Mouse (Mus musculus) gastrocnemius, adult 8-10 months (tissue): ENCODE data around the gene Ptprm. TPM values are rescaled to one million over a fixed set of nuclear protein-coding genes. Genes with fewer than 3 reads are reported as not detected.

Experiments used
- DNase-seq, 2 experiments: peaks; one replicate each; pipeline ENCODE4 v3.0.0; 2022; ENCODE audit warnings: low spot score in 2 of 2
- total RNA-seq, 4 experiments: library from RNA; stranded (reverse); gene quantifications; 2 replicates each; pipeline ENCODE4 v1.2.4; 2022

Ptprm gene
- total RNA-seq, 4 experiments from 2014 or later, result 20.1 to 26.0 (median 22.7) TPM

DNA sequence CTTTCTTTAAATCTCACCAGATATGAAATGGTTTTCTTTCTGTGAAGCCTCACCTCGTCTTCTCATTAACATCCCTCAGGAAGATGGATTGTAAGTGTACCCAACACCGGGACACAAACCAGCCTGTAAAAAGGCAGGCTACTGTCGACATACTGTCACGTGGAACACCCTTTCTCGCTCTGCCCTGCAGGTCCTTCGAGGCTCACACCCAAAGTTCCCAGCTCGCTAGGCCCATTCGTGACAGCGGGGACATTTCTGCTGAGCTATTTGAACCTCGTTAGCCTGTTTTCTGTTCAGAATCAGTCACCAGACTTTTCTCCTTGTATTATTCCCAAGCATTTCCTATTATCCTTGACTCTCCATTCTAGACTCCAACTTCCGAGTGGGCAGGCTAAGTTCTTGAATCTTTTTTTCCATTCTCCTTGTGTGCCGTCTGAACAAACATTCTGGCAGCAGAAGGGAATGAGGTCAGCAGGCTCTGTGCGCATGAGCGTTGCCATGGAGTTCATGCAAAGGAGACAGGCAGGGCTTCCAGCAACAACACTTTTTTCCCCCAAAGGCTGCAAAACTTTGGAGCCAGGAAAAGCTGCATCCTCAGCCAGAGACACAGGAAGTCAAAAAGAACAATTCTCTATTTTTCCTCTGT is 347.4 kb downstream of the Ptprm start:
- DNase-seq, result peak; percentile 81 to 83

- no peak for DNase-seq
Observed at GRCm38 (mm10) chr17:66996882-66997281, 357.4 kb downstream of the Ptprm start.

GRCm38 (mm10) chr17:66996016-66996415 is 358.2 kb downstream of the Ptprm start:
- no peak for DNase-seq

DNA sequence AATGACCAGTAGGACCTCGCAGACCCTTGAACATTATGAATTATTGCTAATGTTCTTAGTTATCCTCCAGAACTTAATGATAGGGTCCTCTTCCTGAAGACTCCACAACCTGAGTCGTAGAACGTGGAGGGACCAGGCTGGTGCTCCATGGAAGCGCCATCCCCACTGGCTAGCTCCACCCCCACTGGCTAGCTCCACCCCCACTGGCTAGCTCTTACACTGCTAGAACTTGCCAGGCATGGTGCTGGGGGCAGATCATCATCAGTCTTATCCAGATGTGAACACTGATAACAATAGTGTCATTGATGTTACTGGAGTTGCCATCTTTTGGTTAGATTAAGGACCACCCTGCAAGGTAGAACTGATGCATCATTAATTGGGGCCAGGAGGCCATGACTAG is 362.4 kb downstream of the Ptprm start:
- DNase-seq, result no peak

DNA sequence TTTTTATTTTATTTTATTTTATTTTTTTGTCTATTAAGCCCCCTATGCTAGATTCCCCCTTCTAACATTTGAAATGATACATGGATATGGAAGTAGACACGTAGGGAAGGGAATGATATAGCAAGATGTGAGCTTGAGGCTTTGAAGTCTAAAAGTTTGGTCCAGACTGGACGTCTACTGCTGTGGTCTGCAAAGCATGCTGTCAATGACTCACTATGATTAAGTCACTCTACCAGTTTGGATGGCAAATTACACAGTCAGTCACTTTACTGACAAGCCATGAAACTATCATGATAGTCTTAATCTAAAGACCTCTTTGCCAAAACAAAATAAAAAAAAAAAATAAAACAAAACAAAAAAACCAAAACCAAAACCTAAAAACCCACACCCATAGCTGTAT is 363.5 kb downstream of the Ptprm start:
- DNase-seq, result no peak

GRCm38 (mm10) chr17:66988014-66988413 is 366.2 kb downstream of the Ptprm start:
- no peak for DNase-seq

DNA sequence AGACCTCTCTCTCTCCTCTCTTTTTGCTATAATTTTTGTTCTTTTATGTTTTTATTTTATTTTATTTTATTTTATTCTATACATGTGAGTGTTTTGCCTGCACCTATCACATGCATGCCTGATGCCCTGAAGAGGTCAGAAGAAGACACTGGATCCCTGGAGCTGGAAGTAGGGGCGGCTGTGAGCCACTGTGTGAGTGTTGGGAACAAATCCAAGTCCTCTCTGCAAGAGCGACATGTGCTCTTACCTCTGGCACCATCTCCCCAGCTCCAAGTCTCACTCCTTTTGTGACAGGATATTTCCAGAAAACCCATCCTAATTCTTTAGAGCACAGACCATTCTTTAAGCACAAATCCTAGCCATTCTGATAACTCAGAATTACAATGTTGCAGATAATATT is 372.6 kb downstream of the Ptprm start:
- no peak for DNase-seq

DNA sequence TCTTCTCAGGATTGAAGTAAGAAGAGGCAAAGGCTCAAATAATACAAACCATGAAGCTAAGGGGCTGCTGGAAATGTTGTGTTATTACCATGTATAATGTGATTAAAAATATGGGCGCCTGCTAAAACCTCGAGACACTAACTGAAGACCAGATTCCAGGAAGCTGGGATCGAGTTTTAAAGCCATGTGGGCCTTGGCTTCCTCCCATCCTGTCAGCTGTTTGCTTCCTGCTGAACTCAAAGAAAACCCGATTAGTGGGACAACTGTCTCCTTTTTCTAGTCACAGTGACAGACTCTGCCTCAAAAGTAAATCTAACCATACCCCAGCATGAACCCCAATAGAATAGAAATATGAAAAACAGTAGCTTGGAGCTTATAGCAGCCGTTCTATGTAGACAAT is 374.3 kb downstream of the Ptprm start:
- no peak for DNase-seq

DNA sequence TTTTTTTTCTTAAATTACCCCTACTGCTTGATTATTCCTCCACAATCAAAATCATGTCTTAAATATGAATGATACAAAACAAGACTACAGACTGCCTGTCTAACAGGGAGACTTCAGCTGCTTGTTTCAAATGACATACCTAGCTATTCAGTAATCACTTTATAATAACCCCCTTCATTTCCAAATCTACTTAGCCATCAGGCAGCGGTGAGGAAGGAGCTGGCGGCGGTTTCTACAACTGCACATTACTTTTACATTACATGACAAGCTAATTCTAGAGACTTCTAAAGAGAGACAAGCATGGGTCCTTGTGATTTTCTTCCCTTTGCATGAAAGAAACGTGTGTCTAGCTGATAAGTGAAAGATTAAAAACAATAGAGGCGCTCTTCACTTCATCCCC is 377.8 kb downstream of the Ptprm start:
- DNase-seq, result no peak

GRCm38 (mm10) chr17:66972976-66973375 is 381.3 kb downstream of the Ptprm start:
- DNase-seq, result no peak

DNA sequence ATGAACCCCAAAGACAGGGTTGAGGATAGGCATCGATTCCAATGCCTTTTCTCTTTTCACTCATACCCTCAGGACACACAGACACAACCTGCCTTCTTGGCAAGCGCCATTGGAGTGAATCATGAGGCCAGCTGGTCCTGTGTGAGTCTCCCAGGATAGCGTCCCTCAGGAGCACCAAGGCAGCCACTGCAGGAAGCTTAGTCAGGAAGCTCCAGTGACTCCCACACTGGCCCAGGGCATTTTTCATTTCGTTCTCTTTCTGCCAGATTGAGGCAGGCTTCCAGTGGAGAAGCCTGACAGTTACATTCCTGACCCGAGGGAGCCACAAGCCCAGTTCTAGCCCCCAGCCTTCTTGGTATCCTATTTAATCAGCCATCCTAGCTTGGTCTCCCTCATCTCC is 393.3 kb downstream of the Ptprm start:
- no peak for DNase-seq

DNA sequence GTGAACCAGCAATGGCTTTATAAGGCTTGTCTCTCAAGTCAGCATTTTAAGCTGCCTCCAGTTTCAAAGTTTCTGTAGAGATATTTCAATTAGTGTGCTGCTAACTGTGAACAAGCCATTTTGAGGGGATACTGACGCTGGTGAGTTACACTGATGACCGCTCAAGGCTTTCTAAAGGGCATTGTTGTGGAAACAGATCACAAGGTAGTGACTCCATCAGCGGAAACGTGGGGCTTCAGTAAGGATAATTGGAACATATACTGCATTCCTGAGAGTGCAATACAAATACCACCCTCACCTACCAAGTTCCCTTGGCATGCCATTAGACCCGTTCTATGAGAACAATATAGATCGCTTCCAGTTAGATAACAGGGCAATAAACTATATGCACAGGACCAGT is 393.7 kb downstream of the Ptprm start:
- no peak for DNase-seq

- no peak for DNase-seq
Observed at GRCm38 (mm10) chr17:66959815-66960214, 394.4 kb downstream of the Ptprm start.

GRCm38 (mm10) chr17:66958766-66959165 is 395.5 kb downstream of the Ptprm start:
- DNase-seq, result no peak

GRCm38 (mm10) chr17:66944498-66944897 is 409.8 kb downstream of the Ptprm start:
- no peak for DNase-seq

DNA sequence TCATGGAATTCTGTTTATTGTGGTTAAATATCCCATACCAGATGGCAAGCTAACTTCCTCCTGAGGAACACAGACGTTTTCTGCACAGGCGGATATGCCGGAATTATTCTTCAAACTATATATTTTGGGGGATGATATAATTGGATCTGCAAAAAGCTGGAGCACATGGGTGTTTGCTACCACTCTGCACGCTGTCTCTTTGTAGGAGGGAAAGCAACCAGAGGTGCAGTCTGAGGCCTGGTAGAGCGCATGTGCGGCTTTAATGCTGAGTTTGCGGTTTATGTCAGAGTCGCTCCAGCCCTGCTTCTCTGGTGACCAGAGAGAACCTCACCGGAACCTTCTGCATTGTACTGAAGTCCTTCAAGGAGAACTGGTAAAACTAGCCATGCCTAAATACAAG is 410.7 kb downstream of the Ptprm start:
- no peak for DNase-seq

DNA sequence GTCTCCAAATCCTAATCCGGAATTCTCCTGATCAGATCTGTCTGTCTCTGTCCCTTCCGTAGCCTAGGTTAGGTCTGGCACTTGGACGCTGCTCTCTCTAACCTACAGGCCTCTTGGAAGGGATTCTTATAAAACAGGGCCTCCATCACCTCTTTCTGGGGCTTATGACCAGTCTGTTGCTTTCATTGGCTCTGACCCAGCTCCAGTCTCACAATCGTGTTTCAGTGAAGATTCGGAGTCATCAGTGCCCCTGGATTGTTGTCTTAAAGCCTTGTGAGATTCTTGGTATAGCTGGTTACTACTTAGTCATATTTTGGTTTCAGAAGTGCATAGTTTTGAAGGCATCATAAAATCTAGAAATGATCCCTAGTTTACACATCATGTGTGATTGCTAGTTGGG is 428.6 kb downstream of the Ptprm start:
- DNase-seq, result no peak

DNA sequence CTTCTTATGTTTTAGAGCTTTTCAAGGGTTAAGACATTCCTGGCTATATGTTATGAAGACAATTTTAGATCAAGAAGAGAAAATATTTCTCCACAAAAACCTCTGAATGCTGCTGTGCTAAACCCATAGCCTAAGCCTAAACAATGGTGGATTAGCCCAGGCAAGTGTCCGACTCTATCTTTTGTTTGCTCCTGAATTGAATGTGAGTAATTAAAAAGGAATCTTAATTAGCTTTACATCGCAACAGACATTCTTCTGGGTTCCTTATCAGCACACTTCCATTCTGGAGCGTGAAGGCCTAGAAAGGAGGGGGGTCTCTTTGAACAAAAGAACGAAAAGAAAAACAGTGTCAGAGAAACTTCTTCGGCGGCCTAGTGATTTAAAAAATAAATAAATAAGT is 439.6 kb downstream of the Ptprm start:
- no peak for DNase-seq

- no peak for DNase-seq
Observed at GRCm38 (mm10) chr17:66912533-66912932, 441.7 kb downstream of the Ptprm start.

- no peak for DNase-seq
Observed at GRCm38 (mm10) chr17:66912120-66912519, 442.1 kb downstream of the Ptprm start.

DNA sequence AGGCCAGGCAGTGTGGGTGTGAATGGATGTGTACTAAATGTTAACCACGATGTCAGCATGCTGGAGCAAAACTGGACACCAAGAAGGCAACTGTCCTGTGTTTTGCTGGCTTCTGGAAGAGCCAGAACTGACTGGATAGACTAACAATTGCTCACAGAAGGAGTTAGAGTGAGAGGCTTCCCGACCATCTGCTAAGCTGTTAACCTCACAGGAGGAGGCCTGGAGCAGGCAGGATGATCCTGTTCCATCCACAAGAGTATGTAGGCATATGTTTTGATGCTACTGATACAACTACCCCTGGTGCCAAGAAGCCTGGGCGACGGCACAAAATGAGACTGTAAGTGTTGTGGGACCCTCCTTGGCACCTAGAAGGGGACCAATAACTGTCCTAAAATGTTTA is 444.4 kb downstream of the Ptprm start:
- DNase-seq, result no peak

- no peak for DNase-seq
Observed at GRCm38 (mm10) chr17:66908921-66909320, 445.3 kb downstream of the Ptprm start.

GRCm38 (mm10) chr17:66894181-66894580 is 460.1 kb downstream of the Ptprm start:
- DNase-seq, result no peak

GRCm38 (mm10) chr17:66891916-66892315 is 462.3 kb downstream of the Ptprm start:
- no peak for DNase-seq
